Mouse (Mus musculus) gastrocnemius, adult 18-20 months (tissue): Measurements from ENCODE around the gene Galnt18. TPM values are rescaled to one million over a fixed set of nuclear protein-coding genes. Genes with fewer than 3 reads are reported as not detected.

ENCODE experiments used
- DNase-seq: peaks from one replicate; pipeline ENCODE4 v3.0.0; 2021; ENCODE audit warnings: low spot score
- total RNA-seq, 2 experiments: library from RNA; stranded (reverse); gene quantifications; 2 replicates each; pipeline ENCODE4 v1.2.3; 2021

Gene Galnt18
- total RNA-seq, 2 experiments from 2014 or later: 2.6 to 3.2 TPM

DNA sequence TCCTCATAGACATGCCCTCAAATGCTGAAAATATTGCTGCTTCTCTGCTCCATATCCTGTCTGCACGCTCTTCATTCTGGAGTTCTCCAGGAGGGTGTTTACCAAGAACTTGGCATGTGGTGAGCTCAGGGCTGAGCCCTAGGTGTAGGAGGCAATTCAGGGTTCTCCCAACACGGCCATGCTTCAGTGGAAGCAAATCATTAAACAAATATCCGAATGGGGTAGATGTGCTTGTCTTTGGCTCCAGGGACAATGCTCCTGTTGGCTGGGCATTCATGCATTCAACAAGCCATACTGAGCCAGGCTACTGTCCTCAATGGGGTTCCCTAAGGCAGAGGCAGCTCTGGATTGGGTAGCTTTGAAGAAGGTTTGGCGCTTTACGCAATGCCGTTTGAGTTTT is 212.9 kb downstream of the Galnt18 start:
- no peak for DNase-seq

DNA sequence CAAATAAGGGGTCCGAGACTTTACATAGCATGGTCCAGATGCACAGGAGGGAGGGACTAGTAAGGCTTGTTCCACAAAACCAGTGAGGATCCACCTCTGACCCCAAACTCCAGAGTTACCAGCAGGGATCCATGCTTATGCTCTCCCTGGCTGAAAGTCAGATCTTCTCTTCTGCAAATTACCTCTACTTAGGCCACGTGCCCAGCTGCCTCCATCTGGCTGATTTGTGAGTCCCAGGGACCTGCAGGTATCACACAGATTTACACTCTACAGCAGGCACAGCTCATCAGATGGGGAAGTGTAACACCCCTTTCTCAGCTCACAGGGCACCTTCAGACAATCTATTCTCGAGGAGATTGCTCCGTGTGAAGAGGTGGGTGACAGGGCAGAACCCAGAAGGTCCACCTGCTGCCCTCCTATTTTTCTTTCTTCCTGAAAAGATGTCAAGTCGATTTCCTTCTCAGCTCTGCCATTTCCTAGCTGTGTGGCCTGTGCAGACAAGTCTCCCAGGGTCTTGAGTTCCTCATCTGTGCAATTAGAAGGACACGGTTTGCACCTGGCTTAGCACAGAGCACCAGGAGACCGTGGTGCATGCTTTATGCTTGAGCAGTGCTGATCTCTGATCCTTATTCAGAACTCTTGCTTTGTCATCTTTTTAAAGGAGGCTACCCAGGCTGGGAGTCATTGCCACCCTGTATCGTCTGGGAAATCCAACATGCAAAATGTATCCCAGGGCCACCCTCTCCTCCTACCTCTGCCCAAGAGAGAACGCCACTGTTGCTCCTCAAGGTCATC is 216.3 kb downstream of the Galnt18 start:
- no peak for DNase-seq

DNA sequence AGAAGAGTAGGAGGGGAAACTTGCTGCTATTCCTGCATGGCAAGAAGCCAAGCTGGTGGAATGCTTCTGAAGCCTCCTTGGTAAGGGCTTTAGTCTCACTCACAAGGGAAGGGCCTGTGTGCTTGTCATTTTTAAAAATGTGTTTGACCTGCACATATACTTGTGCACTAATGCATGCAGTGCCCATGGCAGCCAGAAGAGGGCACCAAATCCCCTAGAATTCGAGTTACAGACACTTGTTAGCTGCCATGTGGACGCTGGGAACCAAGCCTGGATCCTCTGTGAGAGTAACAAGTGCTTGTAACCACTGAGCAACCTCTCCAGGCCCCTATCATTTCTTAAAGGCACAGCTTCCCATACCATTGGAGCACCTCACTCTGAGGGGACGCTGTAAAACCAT is 219.7 kb downstream of the Galnt18 start:
- DNase-seq: no peak

DNA sequence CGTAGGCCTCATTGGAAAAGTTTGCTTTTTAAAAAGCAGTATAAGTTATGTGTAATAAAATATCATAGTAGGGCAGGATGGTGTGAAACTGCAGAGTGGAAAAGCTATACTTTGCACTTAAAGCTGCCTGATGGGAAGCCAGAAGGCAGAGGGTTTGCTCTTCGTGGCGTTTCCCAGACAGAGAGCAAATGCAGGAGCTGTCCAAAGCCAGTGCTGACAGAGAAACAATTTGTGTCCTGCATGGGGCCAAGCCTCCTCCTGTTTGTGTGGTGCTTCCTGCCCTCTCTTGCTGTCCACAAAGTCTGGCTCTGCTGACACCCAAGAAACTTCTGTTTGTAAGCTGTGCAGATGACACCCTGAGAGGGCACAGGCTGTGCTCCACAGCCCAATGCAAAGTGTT is 220.8 kb downstream of the Galnt18 start:
- no peak for DNase-seq

DNA sequence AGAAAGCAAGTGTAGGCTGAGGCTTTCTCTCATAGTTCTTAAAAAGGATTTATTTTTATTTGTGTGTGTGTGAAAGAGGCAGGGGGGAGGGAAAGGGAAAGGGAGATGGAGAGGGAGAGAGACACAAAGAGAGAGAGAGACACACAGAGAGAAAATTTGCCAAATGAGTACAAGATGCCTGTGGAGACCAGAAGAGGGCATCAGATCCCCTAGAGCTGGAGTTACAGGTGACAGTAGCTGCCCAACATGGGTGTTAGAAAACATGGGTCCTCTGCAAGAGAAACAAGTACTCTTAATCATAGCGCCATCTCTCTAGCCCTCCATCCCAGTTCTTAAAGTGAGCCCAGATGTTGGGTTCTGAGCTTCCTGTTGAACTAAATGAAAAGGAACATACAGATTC is 228.8 kb downstream of the Galnt18 start:
- DNase-seq: no peak

DNA sequence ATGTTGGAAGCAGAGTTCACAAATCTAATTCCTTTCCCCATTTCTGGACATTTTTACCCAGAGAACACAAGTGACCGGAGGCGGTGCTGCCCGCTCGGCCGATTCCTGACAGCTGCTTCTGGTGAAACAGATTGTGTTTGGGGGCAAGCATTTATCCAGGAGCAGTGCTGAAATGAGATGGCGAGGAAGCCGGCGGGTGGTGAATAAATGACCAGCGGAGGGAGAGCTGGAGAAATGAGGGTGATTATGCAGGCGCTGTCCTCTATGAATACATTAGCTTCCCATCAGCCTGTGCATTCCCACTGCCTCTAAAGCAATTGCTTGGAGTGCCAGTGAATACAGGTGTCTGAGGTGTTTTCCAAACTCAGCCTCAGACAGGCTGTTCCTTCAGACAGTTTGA is 232.7 kb downstream of the Galnt18 start:
- no peak for DNase-seq

DNA sequence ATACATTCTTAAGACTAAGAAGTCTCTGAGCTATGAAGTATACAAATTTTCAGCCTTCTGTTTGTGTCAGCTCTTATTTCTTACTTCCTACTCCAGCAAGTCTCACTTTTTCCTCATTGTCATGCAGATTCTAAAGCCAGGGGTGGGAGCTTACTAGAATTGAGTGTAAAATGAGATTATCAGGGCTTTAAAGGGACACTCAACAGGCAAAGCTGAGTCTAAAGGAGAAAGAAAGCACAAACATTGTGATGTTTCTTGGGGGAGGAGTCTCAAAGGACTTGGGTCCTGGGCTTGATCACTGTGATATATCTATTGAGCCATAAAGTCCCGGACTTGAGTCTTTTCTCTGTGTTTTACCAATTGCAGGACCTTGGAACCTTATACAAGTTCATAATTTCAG is 234.2 kb downstream of the Galnt18 start:
- no peak for DNase-seq

DNA sequence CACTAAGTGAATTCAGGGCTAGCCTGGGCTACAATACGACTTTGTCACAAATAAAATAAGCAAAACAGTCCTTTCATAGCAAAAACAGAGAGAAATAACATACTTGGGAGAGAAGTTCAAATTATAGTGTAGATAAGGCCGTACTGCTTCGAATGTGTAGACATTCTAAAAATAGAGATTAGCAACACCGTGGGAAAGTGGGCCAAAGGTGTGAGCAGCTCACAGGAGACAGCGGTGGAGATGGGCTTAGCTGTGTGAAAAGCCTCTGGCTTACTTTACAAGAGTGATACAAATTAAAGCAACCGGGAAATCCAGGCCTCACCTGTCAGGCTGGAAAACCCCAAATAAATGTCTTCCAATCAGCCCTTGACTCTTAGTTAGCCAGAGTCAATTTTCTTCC is 241.8 kb downstream of the Galnt18 start:
- peak; percentile 30 for DNase-seq

DNA sequence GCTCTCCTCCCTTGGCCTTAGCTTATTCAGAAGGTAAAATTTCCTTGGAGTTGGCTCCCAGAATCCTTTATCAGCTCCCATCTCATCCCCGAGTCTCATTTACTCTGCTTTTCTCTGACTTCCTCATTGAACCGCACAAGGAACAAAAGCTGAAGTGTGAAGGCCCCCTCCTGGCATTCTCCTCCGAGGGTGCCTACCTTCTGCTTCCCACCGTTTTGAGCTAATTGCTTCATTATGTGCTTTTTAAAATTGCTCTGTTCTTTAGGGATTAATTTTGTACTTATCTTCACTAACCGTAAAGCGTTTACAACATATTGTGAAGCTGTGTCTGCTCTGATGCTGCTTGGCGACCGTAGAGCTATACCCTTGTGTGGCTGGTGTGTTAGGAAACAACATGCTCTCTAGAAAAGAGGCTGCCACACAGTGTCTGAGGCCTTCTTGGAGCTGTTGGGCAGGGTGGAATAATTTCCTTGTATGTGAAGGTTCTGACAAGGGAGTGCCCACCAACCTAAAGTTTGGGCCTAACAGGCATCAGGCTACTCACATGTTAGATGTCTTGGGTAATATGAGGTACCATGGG is 244.9 kb downstream of the Galnt18 start:
- DNase-seq: no peak

DNA sequence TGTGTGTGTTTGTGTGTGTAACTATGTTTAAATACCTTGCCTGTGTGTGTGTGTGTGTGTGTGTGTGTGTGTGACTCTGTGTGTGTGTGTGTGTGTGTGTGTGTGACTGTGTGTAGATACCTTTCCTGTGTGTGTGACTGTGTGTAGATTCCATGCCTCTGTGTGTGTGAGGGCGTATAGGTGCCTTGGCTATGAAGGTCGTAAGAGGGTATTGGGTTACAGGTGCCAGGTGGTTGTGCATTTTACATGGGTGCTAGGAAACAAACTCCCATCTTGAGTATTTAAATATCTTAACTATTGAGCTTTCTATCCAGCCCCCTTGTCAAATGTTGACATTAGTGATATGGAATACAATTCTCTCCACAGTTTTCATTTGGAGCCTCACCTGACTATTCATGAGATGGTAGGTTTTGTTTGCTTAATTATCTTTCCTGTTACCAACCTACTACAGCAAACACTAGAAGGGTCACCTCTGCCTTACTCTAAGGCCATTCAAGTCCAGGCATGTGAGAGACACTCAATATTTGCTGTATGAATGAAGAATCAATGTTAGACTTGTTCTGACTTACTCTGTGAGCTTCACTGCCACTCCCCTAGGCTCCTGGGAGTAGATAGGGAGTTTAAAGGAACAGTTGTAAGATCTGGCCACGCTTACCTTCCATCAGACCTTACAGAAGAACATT is 250.7 kb downstream of the Galnt18 start:
- no peak for DNase-seq

DNA sequence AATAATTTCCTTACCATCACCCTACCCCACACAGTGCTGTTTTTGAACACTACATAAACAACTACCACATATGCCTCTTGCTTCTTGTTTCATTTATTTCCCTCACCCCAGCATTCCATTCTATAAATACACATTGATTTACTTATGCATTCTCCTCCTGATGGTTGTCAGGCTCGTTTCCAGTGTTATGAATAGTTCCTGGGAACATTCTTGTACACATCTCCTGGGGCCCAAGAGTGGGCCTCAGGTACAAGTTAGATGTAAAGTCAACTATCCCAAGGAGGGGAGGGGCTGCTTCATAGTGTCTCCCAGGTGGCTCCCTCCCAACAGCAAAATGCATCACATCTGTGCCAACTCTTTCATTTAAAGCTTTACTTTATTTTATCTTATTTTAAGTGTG is 251.3 kb downstream of the Galnt18 start:
- DNase-seq: no peak

DNA sequence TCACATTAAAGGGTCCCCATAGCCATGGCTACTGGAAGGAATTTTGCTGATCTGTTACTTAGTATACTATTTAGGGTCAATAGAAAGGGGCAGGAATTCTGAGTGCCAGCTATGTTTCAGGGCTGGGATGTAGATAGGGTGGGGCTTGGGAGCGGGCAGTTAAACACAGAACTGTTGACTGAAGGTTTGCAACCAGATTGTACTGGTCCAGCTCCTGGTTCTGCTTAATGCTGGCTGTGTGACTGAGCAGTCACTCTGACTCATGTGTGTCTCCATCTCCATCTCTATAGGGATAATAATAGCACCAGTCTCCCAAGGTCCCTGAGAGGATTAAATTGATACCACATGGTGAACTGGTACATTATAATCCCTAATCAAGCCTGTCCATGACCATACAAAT is 258.9 kb downstream of the Galnt18 start:
- DNase-seq: no peak

DNA sequence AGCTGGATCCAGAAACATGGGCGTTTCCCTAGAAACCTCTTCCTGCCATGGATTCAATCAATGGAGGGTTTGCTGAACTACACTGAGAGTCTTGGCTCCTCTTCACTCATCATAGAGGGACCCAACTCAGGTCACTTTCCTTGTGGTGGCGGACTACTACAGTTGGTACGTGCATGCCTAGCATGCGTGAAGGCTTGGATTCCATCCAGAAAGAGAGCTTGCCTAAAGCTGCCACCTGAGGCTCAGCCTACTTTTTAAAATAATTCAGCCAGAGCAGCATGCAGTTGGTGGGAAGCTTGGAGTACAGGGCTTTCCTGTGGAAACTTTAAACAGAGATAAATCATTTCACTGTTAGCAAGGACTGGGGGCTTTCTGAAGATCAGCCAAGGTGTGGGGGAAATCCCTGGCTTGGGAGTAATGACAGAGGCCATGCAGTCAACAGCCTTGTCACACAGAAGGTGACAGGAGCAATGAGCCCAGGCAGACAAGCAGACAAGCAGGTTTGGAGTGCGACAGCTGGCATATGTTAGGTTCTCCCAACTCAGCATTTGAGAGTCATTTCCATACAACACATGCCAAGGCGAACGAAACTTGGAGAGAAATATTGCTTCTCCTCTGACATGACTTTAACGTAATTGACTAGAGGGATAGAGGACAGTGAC is 261.1 kb downstream of the Galnt18 start:
- DNase-seq: no peak

DNA sequence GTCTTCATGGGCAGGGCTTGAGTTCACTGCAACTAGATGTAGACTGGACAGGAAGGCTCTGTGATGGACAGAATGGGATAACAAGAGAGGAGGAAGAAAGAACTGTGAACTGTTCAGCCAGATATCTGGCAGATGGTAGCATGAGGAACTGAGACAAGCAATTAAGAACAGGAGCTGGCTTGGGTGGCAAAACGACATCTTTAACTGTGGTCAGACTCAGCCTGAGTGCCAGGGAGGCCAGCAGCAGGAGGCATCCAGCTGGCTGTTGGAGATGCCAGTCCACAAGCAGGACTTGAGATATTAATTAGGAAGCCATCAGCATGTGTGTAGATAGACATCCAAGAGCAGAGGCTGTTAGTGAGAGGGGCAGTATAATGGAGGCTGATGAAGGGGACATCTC is 262.9 kb downstream of the Galnt18 start:
- DNase-seq: no peak

DNA sequence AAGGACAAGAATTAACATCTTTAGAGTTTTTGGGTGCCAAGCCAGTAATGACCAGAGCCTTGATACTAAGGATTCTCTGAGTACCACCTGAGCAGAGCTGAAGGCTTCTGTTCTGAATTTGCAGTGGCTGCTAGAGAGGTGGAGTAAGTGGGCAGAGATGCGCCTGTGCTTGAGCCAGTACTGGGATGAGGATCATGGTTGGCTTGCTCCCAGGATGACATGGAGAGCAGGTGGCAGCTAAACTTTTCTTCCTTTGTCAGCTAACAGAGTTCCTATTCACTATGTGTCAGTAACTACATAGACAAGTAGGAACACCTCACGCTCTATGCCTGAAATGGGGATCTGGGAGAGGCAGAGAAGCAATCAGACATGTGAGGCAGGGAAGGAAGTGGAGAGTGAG is 264.3 kb downstream of the Galnt18 start:
- no peak for DNase-seq

DNA sequence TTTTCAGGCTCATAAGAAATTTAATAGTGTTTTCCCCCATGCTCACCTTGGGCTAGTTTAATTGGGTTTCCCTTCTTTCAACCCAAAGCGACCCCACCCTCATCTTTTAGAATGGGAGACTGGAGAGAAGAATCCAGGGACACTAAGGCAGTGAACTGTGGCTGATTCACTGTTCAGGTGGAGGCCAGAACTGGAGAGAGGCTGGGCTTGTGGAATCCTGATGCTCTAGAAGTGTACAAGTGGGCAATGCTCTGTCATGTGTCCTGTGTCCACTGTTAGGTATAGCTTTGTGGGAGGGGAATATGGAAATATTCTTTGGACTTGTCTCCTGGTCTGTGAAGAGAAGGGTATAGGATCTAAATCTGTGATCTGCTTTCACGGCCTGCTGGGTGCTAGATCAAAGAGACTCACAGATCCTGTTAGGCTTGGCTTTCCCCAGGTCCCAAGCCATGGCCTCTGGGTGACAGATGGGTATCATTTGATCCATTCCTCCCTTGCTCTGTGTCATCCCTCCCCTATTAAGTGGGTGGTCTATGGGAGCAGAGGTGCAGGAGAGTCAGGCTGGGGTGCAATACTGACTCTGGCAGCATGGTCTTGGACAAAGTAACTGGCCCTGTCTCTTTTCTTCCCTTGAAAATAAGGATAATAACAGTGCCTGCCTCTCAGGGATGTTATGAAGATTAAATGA is 270.5 kb downstream of the Galnt18 start:
- no peak for DNase-seq

DNA sequence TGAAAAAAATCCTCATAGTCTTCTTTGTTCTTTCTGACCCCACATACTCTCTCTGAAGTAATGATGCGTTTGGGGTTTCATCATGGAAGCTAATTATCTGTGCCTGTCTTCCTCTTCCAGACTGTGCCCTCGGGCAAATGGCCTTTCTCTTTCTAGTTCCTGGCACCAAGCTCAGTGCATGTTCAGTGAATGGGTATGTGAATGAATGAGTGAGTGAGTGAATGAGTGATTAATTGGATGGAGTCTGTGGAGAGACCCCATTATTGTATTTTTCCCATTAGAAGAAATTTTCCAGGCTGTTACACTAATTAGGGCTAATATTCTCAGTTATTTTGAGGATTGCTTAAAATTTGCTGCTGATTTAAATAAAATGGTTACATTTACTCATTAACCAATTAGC is 279.2 kb downstream of the Galnt18 start:
- DNase-seq: no peak

DNA sequence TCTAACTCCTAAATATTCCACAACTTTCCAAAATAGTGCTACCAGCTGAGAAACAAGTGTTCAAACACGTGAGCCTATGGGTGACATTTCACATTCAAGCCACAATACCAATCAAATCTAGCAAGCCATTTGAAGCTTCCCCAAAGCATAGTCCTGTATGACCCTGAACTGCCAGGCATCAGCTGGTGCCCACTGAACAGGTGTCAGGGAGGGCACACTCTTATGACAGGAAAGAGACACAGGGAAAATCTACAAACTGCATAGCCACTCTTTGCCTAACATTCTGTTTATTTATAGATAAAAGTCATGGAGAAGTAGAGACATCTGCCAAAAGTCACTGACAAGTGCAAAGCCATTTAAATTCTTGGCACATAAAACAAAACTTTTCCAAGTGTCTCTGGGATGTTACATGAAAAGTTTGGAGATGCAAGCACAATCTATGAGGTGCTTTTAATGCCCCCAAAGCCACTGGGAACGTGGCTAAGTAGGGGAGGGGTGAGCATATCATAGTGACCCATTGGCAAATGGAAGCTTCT is 280.5 kb downstream of the Galnt18 start:
- no peak for DNase-seq

DNA sequence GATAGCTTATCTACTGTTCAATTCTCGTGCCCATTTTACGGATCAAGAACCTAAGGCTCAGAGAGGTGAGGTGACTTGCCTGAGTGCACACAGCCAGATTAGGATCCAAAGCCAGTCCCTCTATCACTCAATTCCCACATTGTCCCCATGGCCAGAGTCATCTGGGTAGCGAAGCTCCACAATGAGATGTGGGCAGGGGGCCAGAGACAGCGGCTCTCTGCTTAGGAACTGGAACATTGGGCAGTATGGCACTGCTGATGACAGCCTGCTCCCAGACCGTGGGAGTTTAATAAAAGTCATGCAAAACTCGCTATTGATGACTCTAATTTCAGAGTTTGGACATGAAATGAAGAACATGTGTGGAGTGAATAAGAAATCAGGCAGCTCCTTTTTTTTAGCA is 282.6 kb downstream of the Galnt18 start:
- no peak for DNase-seq

DNA sequence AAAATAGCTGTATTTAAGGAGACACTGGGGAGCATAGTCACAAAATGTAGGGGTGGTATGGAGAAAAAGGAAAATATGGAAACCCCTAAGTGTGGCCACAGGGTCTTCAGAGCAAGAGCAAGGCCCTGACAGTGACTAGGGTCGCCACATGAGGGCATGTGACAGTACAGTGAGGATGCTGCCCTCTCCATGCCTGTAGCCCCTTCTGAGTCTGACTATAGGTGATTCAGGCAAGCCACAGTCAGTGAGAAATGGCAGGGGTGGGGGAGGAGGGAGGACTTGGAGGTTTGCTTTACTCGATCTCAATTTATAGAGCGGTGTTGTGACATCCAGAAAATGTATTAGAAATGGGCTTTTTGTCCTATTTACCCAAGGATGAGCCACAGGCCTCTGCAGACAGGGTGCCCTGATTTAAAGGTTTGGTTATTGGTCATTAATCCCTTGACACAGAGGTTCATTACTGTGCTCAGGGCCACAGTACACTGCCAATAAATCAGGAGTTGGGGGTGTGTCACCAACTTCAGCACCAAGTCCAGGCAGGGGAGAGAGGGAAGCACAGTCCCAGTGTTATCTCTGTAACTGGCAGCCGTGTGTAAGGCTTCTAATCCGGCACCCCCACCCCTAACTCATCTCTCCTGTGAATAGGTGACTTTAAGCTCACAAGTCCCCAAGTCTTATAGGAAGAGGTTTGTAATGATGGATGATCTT is 287.4 kb downstream of the Galnt18 start:
- DNase-seq: no peak

DNA sequence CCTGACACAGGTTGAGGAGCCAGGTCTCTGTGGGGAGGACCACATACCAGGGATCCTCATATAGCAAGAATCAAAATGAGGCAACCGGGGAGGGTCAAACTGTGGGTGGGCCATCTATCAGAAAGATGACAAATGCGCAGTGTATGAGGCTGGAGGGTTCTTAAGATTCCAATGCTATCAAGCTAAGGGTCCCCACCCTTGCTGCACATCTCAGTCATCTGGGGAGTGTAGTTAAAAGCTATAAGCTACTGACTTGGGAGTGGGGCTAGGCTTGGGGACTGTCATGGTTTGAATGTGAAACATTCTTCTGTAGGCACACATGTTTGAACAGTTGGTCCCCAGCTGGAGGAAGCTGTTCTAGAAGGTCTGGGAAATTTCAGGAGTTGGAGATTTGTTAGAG is 288.2 kb downstream of the Galnt18 start:
- no peak for DNase-seq
